Mouse (Mus musculus) MEL (cell line): ENCODE results near the gene Slc25a21. TPM values are rescaled to one million over a fixed set of nuclear protein-coding genes. Genes with fewer than 3 reads are reported as not detected.

Experiments used
- DNase-seq: peaks from one replicate; pipeline ENCODE4 v3.0.0; 2011; ENCODE audit warnings: low read depth, low spot score
- H3K27ac ChIP-seq: 2 replicates; pipeline ENCODE4 v1.5.1; 2012; ENCODE audit warnings: low read depth, mild to moderate bottlenecking, control low read depth, low read length, moderate library complexity; ENCODE audit not compliant: control insufficient read depth
- H3K27me3 ChIP-seq, 2 experiments: fragments of 150-350 bp in 1 of 2; sonication (generic) in 1 of 2; 2 replicates each; pipeline ENCODE4 v1.6.1; 2012; ENCODE audit warnings: low read length in 2 of 2, mild to moderate bottlenecking in 2 of 2, improper control_type of control experiment in 1 of 2, moderate library complexity in 1 of 2; ENCODE audit not compliant: insufficient read depth in 2 of 2, control insufficient read depth in 1 of 2
- H3K36me3 ChIP-seq, 2 experiments: 2 replicates each; pipeline ENCODE4 v1.6.1; 2012 to 2014; ENCODE audit warnings: low read length in 2 of 2, improper control_type of control experiment in 1 of 2, inconsistent platforms in 1 of 2, mild to moderate bottlenecking in 1 of 2; ENCODE audit not compliant: insufficient read depth in 2 of 2, control insufficient read depth in 1 of 2
- H3K4me1 ChIP-seq, 2 experiments: fragments of 150-350 bp in 1 of 2; sonication (generic) in 1 of 2; 2 replicates each; pipeline ENCODE4 v1.6.1; 2012; ENCODE audit warnings: low read length in 2 of 2, improper control_type of control experiment in 1 of 2, mild to moderate bottlenecking in 1 of 2; ENCODE audit not compliant: insufficient read depth in 2 of 2, control insufficient read depth in 1 of 2
- H3K4me3 ChIP-seq, 2 experiments: fragments of 150-350 bp in 1 of 2; sonication (generic) in 1 of 2; 2 replicates each; pipeline ENCODE4 v1.5.1; 2012; ENCODE audit warnings: low read depth in 2 of 2, low read length in 2 of 2, mild to moderate bottlenecking in 2 of 2, moderate library complexity in 2 of 2, control low read depth in 1 of 2, improper control_type of control experiment in 1 of 2; ENCODE audit not compliant: control insufficient read depth in 1 of 2, insufficient read depth in 1 of 2
- H3K79me2 ChIP-seq: 2 replicates; pipeline ENCODE4 v1.6.1; 2012; ENCODE audit warnings: mild to moderate bottlenecking, low read length, moderate library complexity; ENCODE audit not compliant: control insufficient read depth, poor library complexity, insufficient read depth
- H3K9ac ChIP-seq: 2 replicates; pipeline ENCODE4 v1.6.1; 2012; ENCODE audit warnings: low read depth, mild to moderate bottlenecking, control low read depth, low read length, moderate library complexity; ENCODE audit not compliant: control insufficient read depth, poor library complexity, severe bottlenecking
- H3K9me3 ChIP-seq: fragments of 150-350 bp; sonication (generic); replicated peaks from 2 replicates; pipeline ENCODE4 v1.6.1; 2012; ENCODE audit warnings: mild to moderate bottlenecking, low read length, improper control_type of control experiment, moderate library complexity; ENCODE audit not compliant: insufficient read depth
- CHD1 ChIP-seq: IDR thresholded peaks from 2 replicates; pipeline ENCODE4 v1.6.1; 2012; ENCODE audit warnings: low read depth, mild to moderate bottlenecking, inconsistent platforms, low read length, improper control_type of control experiment
- E2F4 ChIP-seq: IDR thresholded peaks from 2 replicates; pipeline ENCODE4 v1.6.1; 2011; ENCODE audit warnings: low read depth, low read length, improper control_type of control experiment, borderline replicate concordance
- EP300 ChIP-seq, 2 experiments: IDR thresholded peaks; 2 replicates each; pipeline ENCODE4 v1.6.1; 2011; ENCODE audit warnings: improper control_type of control experiment in 2 of 2, low read length in 2 of 2, low read depth in 1 of 2, mild to moderate bottlenecking in 1 of 2
- ETS1 ChIP-seq: IDR thresholded peaks from 2 replicates; pipeline ENCODE4 v1.6.1; 2012; ENCODE audit warnings: low read depth, mild to moderate bottlenecking, inconsistent platforms, low read length, improper control_type of control experiment, moderate library complexity
- GABPA ChIP-seq: IDR thresholded peaks from 2 replicates; pipeline ENCODE4 v1.6.1; 2012; ENCODE audit warnings: low read depth, mild to moderate bottlenecking, inconsistent platforms, low read length, improper control_type of control experiment, moderate library complexity
- MAX ChIP-seq: IDR thresholded peaks from 2 replicates; pipeline ENCODE4 v1.6.1; 2011; ENCODE audit warnings: low read length, improper control_type of control experiment
- MAZ ChIP-seq: IDR thresholded peaks from 2 replicates; pipeline ENCODE4 v1.6.1; 2012; ENCODE audit warnings: low read depth, mild to moderate bottlenecking, inconsistent platforms, low read length, improper control_type of control experiment
- MEF2A ChIP-seq: IDR thresholded peaks from 2 replicates; pipeline ENCODE4 v1.6.1; 2014; ENCODE audit warnings: low read depth, mild to moderate bottlenecking, inconsistent platforms, low read length, improper control_type of control experiment; ENCODE audit not compliant: poor library complexity, insufficient replicate concordance, severe bottlenecking; ENCODE audit errors: extremely low read depth
- MYB ChIP-seq: IDR thresholded peaks from 2 replicates; pipeline ENCODE4 v1.6.1; 2011; ENCODE audit warnings: mild to moderate bottlenecking, low read depth, low read length, improper control_type of control experiment
- MYC ChIP-seq: IDR thresholded peaks from 2 replicates; pipeline ENCODE4 v1.6.1; 2011; ENCODE audit warnings: low read depth, mild to moderate bottlenecking, low read length, improper control_type of control experiment, moderate library complexity
- POLR2AphosphoS2 ChIP-seq: IDR thresholded peaks from 2 replicates; pipeline ENCODE4 v1.6.1; 2011; ENCODE audit warnings: low read length, improper control_type of control experiment
- SIN3A ChIP-seq: IDR thresholded peaks from 2 replicates; pipeline ENCODE4 v1.6.1; 2012; ENCODE audit warnings: low read length, improper control_type of control experiment, inconsistent platforms
- TAL1 ChIP-seq: IDR thresholded peaks from 2 replicates; pipeline ENCODE4 v1.6.1; 2012; ENCODE audit warnings: mild to moderate bottlenecking, inconsistent platforms, low read length, moderate library complexity, mixed read lengths
- USF2 ChIP-seq, 2 experiments: IDR thresholded peaks; 2 replicates each; pipeline ENCODE4 v1.6.1; 2011 to 2012; ENCODE audit warnings: improper control_type of control experiment in 2 of 2, low read length in 2 of 2, borderline replicate concordance in 1 of 2, inconsistent platforms in 1 of 2, low read depth in 1 of 2, mild to moderate bottlenecking in 1 of 2; ENCODE audit not compliant: insufficient read depth in 1 of 2
- polyA plus RNA-seq, 2 experiments: library from polyadenylated mRNA; stranded (reverse) in 1 of 2; unstranded in 1 of 2; fragments of >175 nt in 1 of 2; fragments of >200 nt in 1 of 2; gene quantifications; 2 replicates each; pipeline versions ENCODE4 v1.2.1 to v1.2.4; 2012; ENCODE audit warnings: low replicate concordance in 2 of 2, low read depth in 1 of 2; ENCODE audit not compliant: insufficient read length in 2 of 2, insufficient read depth in 1 of 2, missing spikeins in 1 of 2
- total RNA-seq: library from RNA; depleted of rRNA; stranded (reverse); fragments of 300-350 nt; gene quantifications from 2 replicates; pipeline ENCODE4 v1.2.3, GENCODE M21; 2012

Gene Slc25a21
- total and polyA plus RNA-seq, 3 experiments = 14.7 to 18.3 TPM; not detected in 1

DNA sequence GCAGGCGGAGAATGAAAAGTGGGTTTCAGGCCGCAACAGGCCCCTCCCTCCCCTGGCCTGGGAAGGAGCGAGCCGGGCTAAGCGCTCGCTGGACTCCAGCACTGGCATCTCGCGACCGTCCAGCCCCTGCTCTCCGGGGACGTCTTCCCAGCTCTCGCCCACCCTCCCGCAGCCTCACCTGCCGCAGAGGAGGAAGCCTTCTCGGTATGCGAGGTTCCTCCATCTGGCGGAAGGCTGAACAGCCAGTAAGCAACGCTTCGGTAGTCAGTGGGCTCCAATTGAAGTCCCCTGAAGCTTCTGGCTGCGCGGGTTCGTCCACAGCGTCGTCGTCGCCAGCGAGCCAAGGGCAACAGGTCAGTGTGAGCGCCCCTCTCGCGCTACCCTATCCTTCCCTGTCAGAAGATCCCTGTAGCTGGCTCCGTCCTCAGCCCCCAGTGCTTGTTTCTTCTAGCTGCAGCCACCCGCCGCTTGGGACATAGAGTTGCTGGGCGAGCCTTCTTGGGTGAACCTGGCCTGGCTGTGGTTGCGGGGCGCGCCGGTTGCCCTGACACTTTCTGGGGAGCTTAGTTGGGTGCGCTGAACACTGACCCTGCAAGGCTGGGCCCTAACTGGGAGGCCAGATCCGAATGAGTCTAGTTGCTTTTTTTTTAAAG is 505.7 kb downstream of the Slc25a21 start, which contains the start of gene Pax9:
Gene Pax9, plus strand, starts transcription at position 341 of the 653 bp plus-strand sequence.
- H3K79me2 ChIP-seq = no peaks in the 10 kb centered on the region
- TF ChIP-seq EP300 (IDR thresholded peaks at IDR 0.05; ENCODE audit: low read depth in 1 of 2, low read length in 2 of 2) = no peak
- no peak for TF ChIP-seq GABPA
- TF ChIP-seq POLR2AphosphoS2 = no peak
- TF ChIP-seq SIN3A = no peak
- no peak for TF ChIP-seq CHD1
- H3K9ac ChIP-seq = no peak within 1 kb of the TSS
- no peak for DNase-seq
- H3K9me3 ChIP-seq = no peaks in the 10 kb centered on the region
- H3K4me3 ChIP-seq = no peak within 1 kb of the TSS
- H3K27me3 ChIP-seq = peaks cover 1 to 2% of the 10 kb centered on the region in 2 experiments; a peak in 2 of 4 replicates
- H3K36me3 ChIP-seq = no peaks in the 10 kb centered on the region
- H3K27ac ChIP-seq = no peak within 1 kb of the TSS
- H3K4me1 ChIP-seq = peaks cover 0 to 7% of the 10 kb centered on the region in 2 experiments; a peak in 2 of 4 replicates

GRCm38 (mm10) chr12:56691001-56691400 is 506.3 kb downstream of the Slc25a21 start:
- H3K9ac ChIP-seq = no peak overlapping the region
- no peak overlapping the region for H3K27ac ChIP-seq
- peaks cover 1 to 2% of the 10 kb centered on the region in 2 experiments; a peak in 2 of 4 replicates for H3K27me3 ChIP-seq
- no peaks in the 10 kb centered on the region for H3K79me2 ChIP-seq
- H3K9me3 ChIP-seq = no peaks in the 10 kb centered on the region
- H3K36me3 ChIP-seq = no peaks in the 10 kb centered on the region
- peaks cover 0 to 7% of the 10 kb centered on the region in 2 experiments; a peak in 2 of 4 replicates for H3K4me1 ChIP-seq
- TF ChIP-seq MYB (no peak), E2F4 (no peak), MAZ (no peak), MEF2A (no peak), MYC (no peak), TAL1 (no peak), SIN3A (no peak)
- no peak for DNase-seq
- H3K4me3 ChIP-seq = no peak overlapping the region

DNA sequence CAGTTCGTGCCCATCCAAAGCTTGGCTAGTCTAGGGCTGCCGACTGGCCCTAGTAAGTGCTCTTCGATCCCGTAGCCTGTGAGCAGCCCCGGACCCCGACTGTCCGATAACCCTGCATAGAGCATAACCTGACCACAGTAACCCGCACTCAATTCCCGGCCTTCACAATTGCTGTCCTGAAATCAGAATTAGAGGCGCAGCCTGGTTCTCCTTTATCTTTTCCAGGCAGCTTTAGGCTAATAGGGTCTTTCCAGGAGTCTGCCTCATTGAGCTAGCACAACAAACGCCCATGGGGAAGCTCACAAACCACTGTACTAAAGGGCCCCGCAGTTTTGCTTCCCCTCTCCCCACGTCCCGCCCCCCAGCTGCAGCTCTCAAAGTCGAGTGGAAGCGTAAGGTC is 506.9 kb downstream of the Slc25a21 start:
- Histone ChIP-seq H3K27me3 (peaks cover 1 to 2% of the 10 kb centered on the region in 2 experiments; a peak in 2 of 4 replicates), H3K27ac (no peak overlapping the region), H3K79me2 (no peaks in the 10 kb centered on the region), H3K36me3 (no peaks in the 10 kb centered on the region), H3K9me3 (no peaks in the 10 kb centered on the region), H3K4me3 (no peak overlapping the region), H3K9ac (no peak overlapping the region), H3K4me1 (peaks cover 0 to 7% of the 10 kb centered on the region in 2 experiments; a peak in 2 of 4 replicates)
- TF ChIP-seq ETS1 = no peak
- no peak for TF ChIP-seq USF2 (IDR thresholded peaks at IDR 0.05; ENCODE audit: borderline replicate concordance in 1 of 2, insufficient read depth in 1 of 2, low read depth in 1 of 2, low read length in 2 of 2)
- TF ChIP-seq MAX = no peak
- no peak for DNase-seq
